Mouse (Mus musculus) cerebellum, adult 2 months (tissue): ENCODE data around the gene Hint3.

Source experiments
- CTCF ChIP-seq: fragments of 200-500 bp; IDR thresholded peaks from 2 replicates; pipeline ENCODE4 v1.5.1; 2011; ENCODE audit warnings: low read depth, mild to moderate bottlenecking, control low read depth, low read length, moderate library complexity, borderline replicate concordance; ENCODE audit not compliant: insufficient read depth
- POLR2A ChIP-seq: fragments of 200-500 bp; IDR thresholded peaks from 2 replicates; pipeline ENCODE4 v1.6.1; 2011; ENCODE audit warnings: low read length, control low read depth, borderline replicate concordance; ENCODE audit not compliant: insufficient read depth

GRCm38 (mm10) chr10:30600542-30600966 is 28.9 kb downstream of the Hint3 start, which contains the start of gene Trmt11:
- TF ChIP-seq CTCF: no peak
- TF ChIP-seq POLR2A: peak; percentile 71
